Mouse (Mus musculus): ENCODE data around the gene Rgl2. TPM values are rescaled to one million over a fixed set of nuclear protein-coding genes. Genes with fewer than 3 reads are reported as not detected.

The Rgl2 gene
- polyA plus RNA-seq, 1 experiment from 2014 or later: 38.9 TPM

GRCm38 (mm10) chr17:33909869-33910250 lies 19.5 kb upstream of the Rgl2 start:
- WGBS: under 1% methylated on average over 14 of the region's 14 CpGs
- Histone ChIP-seq H3K27me3 (ENCODE audit: control insufficient read depth, insufficient read depth, low read length) (no peaks in the 10 kb centered on the region), H3K4me1 (ENCODE audit: control insufficient read depth in 2 of 2, insufficient read depth in 2 of 2, low read length in 2 of 2) (peaks cover 5 to 15% of the 10 kb centered on the region in 2 experiments; a peak in 2 of 4 replicates), H3K4me2 (ENCODE audit: low read length) (peak overlapping the region; percentile 93), H3K36me3 (ENCODE audit: control insufficient read depth, insufficient read depth, low read length) (peaks cover 43% of the 10 kb centered on the region), H3K9ac (ENCODE audit: low read length) (peak overlapping the region; percentile 93), H3K27ac (replicated peaks in 1 of 2; ENCODE audit: control insufficient read depth in 1 of 2, insufficient read depth in 1 of 2, low read depth in 2 of 2, low read length in 2 of 2) (peak overlapping the region; percentile 43 to 92), H3K4me3 (ENCODE audit: control insufficient read depth in 1 of 2, insufficient read depth in 1 of 2, low read depth in 1 of 2, low read length in 2 of 2) (peak overlapping the region; percentile 59 to 85), H3K9me3 (ENCODE audit: control insufficient read depth, low read length) (no peaks in the 10 kb centered on the region)
- peak; percentile 0; the same call in 1 of the 2 replicates for ATAC-seq (ENCODE audit: insufficient number of reproducible peaks, insufficient read depth, low FRiP score, low read depth)

GRCm38 (mm10) chr17:33910346-33911051 lies 18.8 kb upstream of the Rgl2 start:
- Histone ChIP-seq H3K4me3 (ENCODE audit: control insufficient read depth in 1 of 2, insufficient read depth in 1 of 2, low read depth in 1 of 2, low read length in 2 of 2) (peak overlapping the region; percentile 59 to 85), H3K4me1 (ENCODE audit: control insufficient read depth in 2 of 2, insufficient read depth in 2 of 2, low read length in 2 of 2) (peaks cover 7 to 19% of the 10 kb centered on the region in 2 experiments; a peak in 2 of 4 replicates), H3K9ac (ENCODE audit: low read length) (peak overlapping the region; percentile 93), H3K36me3 (ENCODE audit: control insufficient read depth, insufficient read depth, low read length) (peaks cover 47% of the 10 kb centered on the region), H3K27me3 (ENCODE audit: control insufficient read depth, insufficient read depth, low read length) (no peaks in the 10 kb centered on the region), H3K9me3 (ENCODE audit: control insufficient read depth, low read length) (no peaks in the 10 kb centered on the region), H3K27ac (replicated peaks in 1 of 2; ENCODE audit: control insufficient read depth in 1 of 2, insufficient read depth in 1 of 2, low read depth in 2 of 2, low read length in 2 of 2) (peak overlapping the region in 1 of 2 experiments; percentile 92; a peak in 1 of 4 replicates), H3K4me2 (ENCODE audit: low read length) (peak overlapping the region; percentile 93)
- 49% methylated on average over 11 of the region's 11 CpGs for WGBS
- no peak for ATAC-seq (ENCODE audit: insufficient number of reproducible peaks, insufficient read depth, low FRiP score, low read depth)

- H3K9ac ChIP-seq (ENCODE audit: low read length): no peak overlapping the region
- H3K4me3 ChIP-seq (ENCODE audit: control insufficient read depth in 1 of 2, insufficient read depth in 1 of 2, low read depth in 1 of 2, low read length in 2 of 2): no peak overlapping the region
- peaks cover 47% of the 10 kb centered on the region for H3K36me3 ChIP-seq (ENCODE audit: control insufficient read depth, insufficient read depth, low read length)
- peaks cover 7 to 19% of the 10 kb centered on the region in 2 experiments; a peak in 2 of 4 replicates for H3K4me1 ChIP-seq (ENCODE audit: control insufficient read depth in 2 of 2, insufficient read depth in 2 of 2, low read length in 2 of 2)
- H3K4me2 ChIP-seq (ENCODE audit: low read length): no peak overlapping the region
- H3K9me3 ChIP-seq (ENCODE audit: control insufficient read depth, low read length): no peaks in the 10 kb centered on the region
- no peaks in the 10 kb centered on the region for H3K27me3 ChIP-seq (ENCODE audit: control insufficient read depth, insufficient read depth, low read length)
- ATAC-seq (ENCODE audit: insufficient number of reproducible peaks, insufficient read depth, low FRiP score, low read depth): no peak
- WGBS: 89% methylated on average over 31 of the region's 31 CpGs
- H3K27ac ChIP-seq (replicated peaks in 1 of 2; ENCODE audit: control insufficient read depth in 1 of 2, insufficient read depth in 1 of 2, low read depth in 2 of 2, low read length in 2 of 2): no peak overlapping the region
Measured at GRCm38 (mm10) chr17:33911052-33911812, 18.1 kb upstream of the Rgl2 start.

- H3K4me3 ChIP-seq (ENCODE audit: control insufficient read depth in 1 of 2, insufficient read depth in 1 of 2, low read depth in 1 of 2, low read length in 2 of 2): no peak overlapping the region
- peaks cover 9 to 23% of the 10 kb centered on the region in 2 experiments; a peak in 3 of 4 replicates for H3K4me1 ChIP-seq (ENCODE audit: control insufficient read depth in 2 of 2, insufficient read depth in 2 of 2, low read length in 2 of 2)
- H3K9ac ChIP-seq (ENCODE audit: low read length): no peak overlapping the region
- H3K4me2 ChIP-seq (ENCODE audit: low read length): no peak overlapping the region
- peaks cover 47% of the 10 kb centered on the region for H3K36me3 ChIP-seq (ENCODE audit: control insufficient read depth, insufficient read depth, low read length)
- 89% methylated on average over 28 of the region's 28 CpGs for WGBS
- no peaks in the 10 kb centered on the region for H3K27me3 ChIP-seq (ENCODE audit: control insufficient read depth, insufficient read depth, low read length)
- ATAC-seq (ENCODE audit: insufficient number of reproducible peaks, insufficient read depth, low FRiP score, low read depth): no peak
- H3K27ac ChIP-seq (replicated peaks in 1 of 2; ENCODE audit: control insufficient read depth in 1 of 2, insufficient read depth in 1 of 2, low read depth in 2 of 2, low read length in 2 of 2): no peak overlapping the region
- no peaks in the 10 kb centered on the region for H3K9me3 ChIP-seq (ENCODE audit: control insufficient read depth, low read length)
Measured at GRCm38 (mm10) chr17:33911813-33912414, 17.4 kb upstream of the Rgl2 start.

GRCm38 (mm10) chr17:33913264-33913663 lies 16.1 kb upstream of the Rgl2 start:
- no peak for ATAC-seq (ENCODE audit: insufficient number of reproducible peaks, insufficient read depth, low FRiP score, low read depth)
- Histone ChIP-seq H3K36me3 (ENCODE audit: control insufficient read depth, insufficient read depth, low read length) (peaks cover 57% of the 10 kb centered on the region), H3K9me3 (ENCODE audit: control insufficient read depth, low read length) (no peaks in the 10 kb centered on the region), H3K4me2 (ENCODE audit: low read length) (no peak overlapping the region), H3K4me3 (ENCODE audit: control insufficient read depth in 1 of 2, insufficient read depth in 1 of 2, low read depth in 1 of 2, low read length in 2 of 2) (no peak overlapping the region), H3K27me3 (ENCODE audit: control insufficient read depth, insufficient read depth, low read length) (no peaks in the 10 kb centered on the region), H3K4me1 (ENCODE audit: control insufficient read depth in 2 of 2, insufficient read depth in 2 of 2, low read length in 2 of 2) (peaks cover 11 to 21% of the 10 kb centered on the region in 2 experiments; a peak in 3 of 4 replicates), H3K27ac (replicated peaks in 1 of 2; ENCODE audit: control insufficient read depth in 1 of 2, insufficient read depth in 1 of 2, low read depth in 2 of 2, low read length in 2 of 2) (no peak overlapping the region), H3K9ac (ENCODE audit: low read length) (no peak overlapping the region)
- WGBS: 88% methylated on average over 10 of the region's 10 CpGs

GRCm38 (mm10) chr17:33913905-33914304 lies 15.4 kb upstream of the Rgl2 start:
- WGBS: 94% methylated on average over 8 of the region's 8 CpGs
- H3K36me3 ChIP-seq (ENCODE audit: control insufficient read depth, insufficient read depth, low read length): peaks cover 60% of the 10 kb centered on the region

GRCm38 (mm10) chr17:33914969-33915391 lies 14.4 kb upstream of the Rgl2 start:
- 70% methylated on average over 13 of the region's 13 CpGs for WGBS
- no peak for ATAC-seq (ENCODE audit: insufficient number of reproducible peaks, insufficient read depth, low FRiP score, low read depth)
- Histone ChIP-seq H3K9ac (ENCODE audit: low read length) (no peak overlapping the region; the same call in 1 of the 2 replicates), H3K4me1 (ENCODE audit: control insufficient read depth in 2 of 2, insufficient read depth in 2 of 2, low read length in 2 of 2) (peaks cover 18 to 29% of the 10 kb centered on the region in 2 experiments), H3K4me3 (ENCODE audit: control insufficient read depth in 1 of 2, insufficient read depth in 1 of 2, low read depth in 1 of 2, low read length in 2 of 2) (no peak overlapping the region), H3K27me3 (ENCODE audit: control insufficient read depth, insufficient read depth, low read length) (no peaks in the 10 kb centered on the region), H3K27ac (replicated peaks in 1 of 2; ENCODE audit: control insufficient read depth in 1 of 2, insufficient read depth in 1 of 2, low read depth in 2 of 2, low read length in 2 of 2) (no peak overlapping the region), H3K9me3 (ENCODE audit: control insufficient read depth, low read length) (no peaks in the 10 kb centered on the region), H3K36me3 (ENCODE audit: control insufficient read depth, insufficient read depth, low read length) (peaks cover 60% of the 10 kb centered on the region), H3K4me2 (ENCODE audit: low read length) (peak overlapping the region; percentile 57)

More at GRCm38 (mm10) chr17:33913905-33914304, 15.4 kb upstream of the Rgl2 start:
- Histone ChIP-seq H3K27me3 (ENCODE audit: control insufficient read depth, insufficient read depth, low read length) (no peaks in the 10 kb centered on the region), H3K4me3 (ENCODE audit: control insufficient read depth in 1 of 2, insufficient read depth in 1 of 2, low read depth in 1 of 2, low read length in 2 of 2) (no peak overlapping the region), H3K27ac (replicated peaks in 1 of 2; ENCODE audit: control insufficient read depth in 1 of 2, insufficient read depth in 1 of 2, low read depth in 2 of 2, low read length in 2 of 2) (no peak overlapping the region), H3K4me2 (ENCODE audit: low read length) (no peak overlapping the region), H3K9me3 (ENCODE audit: control insufficient read depth, low read length) (no peaks in the 10 kb centered on the region), H3K9ac (ENCODE audit: low read length) (no peak overlapping the region), H3K4me1 (ENCODE audit: control insufficient read depth in 2 of 2, insufficient read depth in 2 of 2, low read length in 2 of 2) (peaks cover 14 to 27% of the 10 kb centered on the region in 2 experiments)
- ATAC-seq (ENCODE audit: insufficient number of reproducible peaks, insufficient read depth, low FRiP score, low read depth): no peak

Data from heart, embryonic 14.5 days (tissue).